Mouse (Mus musculus): ENCODE results near the gene Trp53rka.
"Not testable (repeated sequence)": the region's sequence is repeated elsewhere in the genome, so short reads cannot be mapped to it uniquely, and the experiment has no call there.

The Trp53rka gene

GRCm38 (mm10) chr2:165492648-165493553 lies at the start of gene Trp53rka:
Gene Trp53rka, minus strand, starts transcription at chr2:165493324.
- DNase-seq, result peak; percentile 82

DNA sequence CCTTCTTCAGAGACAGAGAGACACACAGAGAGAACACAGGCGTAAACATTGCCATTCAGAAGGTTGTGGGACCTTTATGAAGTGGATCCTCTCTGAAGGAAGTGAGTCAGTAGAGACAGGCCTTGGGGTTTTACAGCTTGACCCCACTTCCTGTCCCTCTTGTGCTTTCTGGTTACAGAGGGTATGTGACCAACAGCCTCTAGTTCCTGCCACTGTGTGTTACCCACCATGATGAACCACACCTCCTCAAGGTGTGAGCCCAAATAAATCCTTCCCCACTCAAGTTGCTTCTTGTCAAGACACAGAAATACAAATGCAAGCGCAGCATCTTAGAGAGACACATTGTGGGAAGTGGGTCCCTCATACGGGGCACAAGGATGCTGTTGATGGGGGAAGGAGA lies 47.9 kb upstream of the Trp53rka start:
- DNase-seq, result no peak

DNA sequence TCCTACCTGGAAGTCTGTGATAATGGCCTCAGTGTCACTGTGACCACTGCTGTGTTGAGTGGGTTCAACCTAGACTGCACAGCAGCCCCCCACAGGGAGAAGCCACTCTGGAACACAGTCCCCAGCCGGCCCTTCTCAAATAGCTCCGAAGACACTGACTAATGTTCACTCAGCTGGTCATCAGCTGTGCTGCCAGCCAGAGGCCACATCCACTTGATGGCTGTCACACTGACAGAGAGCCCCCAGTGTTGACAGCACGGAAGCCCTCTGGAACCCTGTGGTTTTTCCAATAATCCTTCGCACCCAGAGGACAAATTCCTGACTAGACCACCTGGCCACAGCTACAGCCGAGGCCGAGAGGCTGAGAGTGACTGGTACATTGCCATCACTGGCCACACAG lies 40.7 kb upstream of the Trp53rka start:
- no peak for DNase-seq

GRCm38 (mm10) chr2:165529106-165529505 lies 36.0 kb upstream of the Trp53rka start:
- peak; percentile 16 for DNase-seq

GRCm38 (mm10) chr2:165525609-165526008 lies 32.5 kb upstream of the Trp53rka start:
- no peak for DNase-seq

- no peak for DNase-seq
Observed at GRCm38 (mm10) chr2:165515178-165515728, 22.1 kb upstream of the Trp53rka start.

DNA sequence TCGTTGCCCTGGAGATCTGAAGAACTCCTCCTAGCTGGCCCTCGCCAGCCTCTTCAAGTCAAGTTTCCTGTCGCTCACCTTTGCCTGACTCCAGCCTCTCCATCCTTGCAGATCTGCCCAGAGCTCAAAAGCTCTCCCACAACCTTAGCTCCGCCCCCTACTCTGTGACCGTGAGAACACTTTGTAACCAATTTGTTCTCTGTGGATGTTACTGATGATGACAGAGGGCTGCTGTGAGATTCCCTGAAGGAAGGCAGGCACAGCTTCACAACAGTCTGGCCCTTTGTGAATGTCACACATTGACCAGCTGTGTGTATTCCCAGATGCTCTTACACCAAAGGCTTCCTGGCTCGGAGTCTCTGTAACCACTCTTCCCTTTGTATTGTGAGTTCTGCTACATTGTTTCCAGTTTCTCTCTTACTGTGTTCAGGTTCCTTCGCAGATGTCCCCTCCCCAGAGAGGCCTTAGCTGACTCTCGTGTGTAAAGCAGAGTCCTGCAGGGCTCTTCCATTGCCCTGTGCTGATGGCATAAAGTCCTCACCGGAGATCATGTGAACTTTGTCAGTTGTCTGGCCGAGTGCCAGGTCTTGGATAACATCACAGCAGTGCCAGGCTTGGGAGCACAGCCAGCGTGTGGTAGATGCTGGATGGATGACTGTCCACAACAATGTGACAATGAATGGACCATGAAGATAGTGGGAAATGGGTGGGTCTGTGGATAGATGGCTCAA lies 19.9 kb upstream of the Trp53rka start:
- no peak for DNase-seq

DNA sequence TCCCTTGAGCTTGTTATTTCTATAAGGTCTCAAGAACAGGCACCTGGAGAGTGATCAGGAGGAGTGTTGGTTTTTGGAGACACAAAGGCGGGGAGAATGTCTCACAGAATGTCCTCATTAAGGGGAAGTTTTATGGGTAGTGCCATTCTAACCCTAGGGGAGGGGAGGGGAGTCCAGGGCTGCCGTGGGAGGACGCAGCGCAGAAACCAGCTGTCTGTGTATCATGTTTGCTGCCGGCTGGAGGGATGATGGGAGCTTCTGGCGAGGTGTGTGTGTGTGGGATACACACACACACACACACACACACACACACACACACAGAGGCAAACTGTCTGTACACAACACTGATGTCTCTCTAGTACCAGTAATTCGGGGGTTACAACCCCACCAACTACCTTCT lies 19.3 kb upstream of the Trp53rka start:
- DNase-seq, result no peak

- not testable (repeated sequence) for DNase-seq
Observed at GRCm38 (mm10) chr2:165511530-165511929, 18.4 kb upstream of the Trp53rka start.

DNA sequence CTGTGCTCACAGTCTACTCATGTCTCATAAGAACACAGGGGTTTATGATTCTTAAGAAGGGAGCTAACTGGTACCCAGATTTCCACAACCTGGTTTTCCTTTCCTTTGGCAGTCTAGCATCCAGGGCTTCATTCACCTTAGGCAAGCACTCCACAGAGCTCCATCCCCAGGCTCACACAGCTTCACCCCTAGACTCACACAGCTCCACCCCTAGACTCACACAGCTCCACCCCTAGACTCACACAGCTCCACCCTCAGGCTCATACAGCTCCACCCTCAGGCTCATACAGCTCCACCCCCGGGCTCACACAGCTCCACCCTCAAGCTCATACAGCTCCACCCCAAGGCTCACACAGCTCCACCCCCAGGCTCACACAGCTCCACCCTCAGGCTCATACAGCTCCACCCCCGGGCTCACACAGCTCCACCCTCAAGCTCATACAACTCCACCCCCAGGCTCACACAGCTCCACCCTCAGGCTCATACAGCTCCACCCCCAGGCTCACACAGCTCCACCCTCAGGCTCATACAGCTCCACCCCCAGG lies 17.9 kb upstream of the Trp53rka start:
- DNase-seq, result not testable (repeated sequence)

- no peak for DNase-seq
Observed at GRCm38 (mm10) chr2:165510466-165510865, 17.3 kb upstream of the Trp53rka start.

- DNase-seq, result no peak
Observed at GRCm38 (mm10) chr2:165509686-165510085, 16.6 kb upstream of the Trp53rka start.

DNA sequence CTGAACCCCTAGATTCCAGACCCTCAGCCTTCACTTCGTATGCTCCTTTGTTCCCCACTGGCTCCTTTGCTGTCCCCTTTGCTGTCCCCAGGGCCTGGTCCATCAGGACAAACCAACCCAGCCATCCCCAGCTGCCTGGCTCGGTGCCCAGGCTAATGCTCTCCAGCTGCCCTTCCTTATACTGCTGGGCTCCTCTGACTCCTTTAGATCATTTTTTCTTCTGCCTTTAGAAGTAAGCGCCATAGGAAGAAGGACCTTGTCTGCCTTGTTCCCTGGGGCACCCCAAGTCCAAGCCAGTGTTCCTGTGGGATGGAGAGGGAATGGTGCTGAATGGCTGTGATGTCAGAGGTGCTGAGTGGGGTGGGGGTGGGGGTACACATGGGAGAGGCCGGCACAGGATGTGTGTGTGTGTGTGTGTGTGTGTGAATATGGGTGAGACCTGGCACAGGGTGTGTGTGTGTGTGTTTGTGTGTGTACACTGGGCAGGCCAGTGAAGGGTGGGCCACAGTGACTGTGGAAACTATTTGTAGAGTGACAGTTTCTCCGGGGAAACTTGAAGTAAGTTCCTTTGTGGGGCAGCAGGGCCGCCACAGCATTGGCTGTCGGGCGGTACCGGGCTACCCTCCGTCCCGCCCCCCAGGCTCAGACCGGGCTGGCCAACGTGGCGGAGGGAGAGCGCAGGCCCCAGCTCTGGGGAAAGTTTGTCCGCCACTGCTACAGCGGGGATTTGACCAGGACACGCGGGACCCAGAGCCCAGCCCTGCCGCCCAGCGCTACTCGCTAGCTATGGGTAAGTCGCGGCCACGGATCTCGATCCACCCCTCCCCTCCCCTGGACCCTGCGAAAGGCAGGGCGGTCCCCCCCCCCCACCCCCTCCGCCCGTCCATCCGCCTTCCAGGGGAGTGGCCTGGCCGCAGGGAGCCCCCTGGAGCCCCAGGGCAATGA lies 10.4 kb upstream of the Trp53rka start, which contains the start of gene Slc2a10:
Gene Slc2a10 (plus strand): TSS at position 529 of the 945 bp plus-strand sequence.
- DNase-seq, result no peak

GRCm38 (mm10) chr2:165498816-165499215 lies 5.7 kb upstream of the Trp53rka start:
- DNase-seq, result no peak

GRCm38 (mm10) chr2:165497706-165498275 lies 4.7 kb upstream of the Trp53rka start:
- no peak for DNase-seq

DNA sequence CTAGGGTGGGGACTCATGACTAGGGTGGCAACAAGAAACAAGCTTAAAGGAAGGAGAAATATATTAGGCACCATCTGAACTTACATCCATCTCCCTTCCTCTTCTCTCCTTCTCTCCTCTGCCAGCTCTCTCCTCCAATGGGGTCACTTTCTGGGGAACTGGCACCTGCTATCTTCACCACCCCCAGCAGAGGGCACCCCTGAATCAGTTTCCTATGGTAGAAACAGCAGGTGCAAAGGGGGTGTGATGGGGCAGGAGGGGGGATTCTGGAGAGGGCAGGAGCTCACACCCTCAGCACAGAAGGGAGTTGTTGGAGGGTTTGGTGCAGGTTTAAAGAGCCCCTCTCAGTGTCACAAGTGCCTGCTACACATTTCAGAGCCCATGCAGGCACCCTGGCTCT lies 3.1 kb upstream of the Trp53rka start:
- DNase-seq, result peak; percentile 25

DNA sequence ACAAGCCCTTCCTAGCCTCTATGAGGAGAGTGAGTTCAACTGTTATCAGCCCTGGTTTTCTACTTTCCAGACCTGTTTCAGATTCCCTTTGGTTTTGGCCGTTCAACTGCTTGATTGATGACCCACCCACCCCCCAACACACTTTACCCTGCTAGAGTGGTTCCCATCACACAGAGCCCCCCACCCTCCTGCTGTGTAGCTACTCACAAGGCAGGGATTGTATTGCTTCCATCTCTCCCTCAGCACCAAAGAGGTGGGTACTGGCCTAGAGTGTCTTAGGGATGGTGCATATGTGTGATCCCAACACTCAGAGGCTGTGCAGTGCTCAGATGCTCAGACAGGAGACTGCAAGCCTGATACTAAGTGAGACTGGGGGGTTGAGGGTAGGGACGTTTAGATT lies 1.4 kb upstream of the Trp53rka start:
- DNase-seq, result no peak

- peak; percentile 52 for DNase-seq
Observed at GRCm38 (mm10) chr2:165493587-165494210, 575 bp upstream of the Trp53rka start.

DNA sequence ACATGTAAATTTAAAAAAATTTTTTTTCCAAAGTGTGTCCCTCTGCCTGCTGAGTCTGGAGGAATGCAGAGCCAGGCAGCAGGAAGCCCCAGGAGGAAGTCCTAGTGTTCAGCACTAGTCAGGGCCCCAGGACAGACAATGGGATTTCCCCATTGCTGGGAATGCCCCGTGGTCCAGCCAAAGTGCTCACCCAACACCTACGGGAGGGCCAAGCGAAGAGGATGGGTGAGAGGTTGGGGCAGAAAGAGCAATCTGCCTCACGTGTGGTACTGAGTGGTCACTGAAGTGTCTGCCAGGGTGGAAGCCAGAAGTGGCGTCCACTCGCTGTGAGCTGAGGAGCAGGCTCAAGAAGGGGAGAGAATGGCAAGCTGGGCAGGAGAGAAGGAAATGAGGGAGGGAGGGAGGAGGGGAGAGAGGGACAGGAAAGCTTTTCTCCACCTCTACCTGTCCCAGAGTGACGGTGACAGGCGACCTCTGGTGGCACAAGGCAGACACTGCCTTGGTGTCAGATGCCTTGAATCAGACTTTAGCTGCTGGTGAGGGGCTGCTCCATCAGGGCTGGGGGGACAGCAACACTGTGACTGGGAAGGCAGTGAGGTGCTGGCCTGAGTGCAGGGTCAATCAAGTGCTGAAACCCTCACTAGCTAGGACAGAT lies 6.1 kb downstream of the Trp53rka start:
- DNase-seq, result peak; percentile 53

DNA sequence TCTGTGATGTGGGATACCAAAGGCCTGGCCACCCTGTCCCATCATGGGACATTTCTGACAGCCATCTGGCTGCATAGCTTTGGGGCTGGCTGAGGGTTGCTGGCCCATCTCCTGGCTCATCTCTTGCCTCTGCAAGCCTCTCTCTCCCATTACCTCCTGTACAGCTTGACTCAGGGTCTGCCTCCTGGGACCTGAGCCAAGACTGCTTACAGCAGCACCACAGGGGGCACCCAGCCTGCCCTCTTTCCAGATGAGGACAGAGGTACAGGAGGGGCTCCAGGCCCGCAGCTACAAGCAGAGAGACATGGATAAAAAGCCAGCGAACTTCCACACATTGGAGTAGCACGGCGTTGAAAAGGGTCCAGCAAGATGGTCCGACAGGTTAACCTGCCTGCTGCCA lies 6.7 kb downstream of the Trp53rka start:
- DNase-seq, result peak; percentile 22

DNA sequence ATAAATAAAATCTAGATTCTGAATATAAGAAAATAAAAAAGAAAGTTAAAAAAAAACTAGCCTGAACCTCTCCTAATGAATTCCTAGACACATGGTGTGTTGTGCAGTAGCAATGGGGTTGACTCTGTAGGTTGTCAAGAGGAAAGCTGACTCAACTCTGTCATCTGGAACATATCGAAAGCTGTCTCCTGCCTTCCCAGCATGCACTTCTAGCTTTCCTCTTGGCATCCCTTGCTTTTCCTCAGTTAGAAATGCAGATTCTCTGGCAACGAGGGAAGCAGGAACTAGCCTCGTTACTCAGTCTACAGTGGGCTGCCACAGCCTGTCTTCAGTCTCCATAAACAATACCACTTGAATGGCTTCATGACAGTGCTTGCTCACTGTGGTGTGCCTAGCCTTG lies 7.3 kb downstream of the Trp53rka start:
- DNase-seq, result no peak

Measured in cerebellum, adult 11-12 months (tissue).